Mouse (Mus musculus): ENCODE results near the gene Spsb2.

- TF ChIP-seq CTCF (IDR thresholded peaks at IDR 0.05; ENCODE audit: low read depth, low read length) (no peak), TAL1 (conservative IDR thresholded peaks at IDR 0.05; ENCODE audit: low read depth, low read length) (no peak), GATA2 (IDR thresholded peaks at IDR 0.05; ENCODE audit: borderline replicate concordance, low read depth, low read length) (no peak), GATA1 (IDR thresholded peaks at IDR 0.05; ENCODE audit: borderline replicate concordance, low read length) (no peak), POLR2AphosphoS5 (IDR thresholded peaks at IDR 0.05; ENCODE audit: insufficient replicate concordance, low read depth, low read length) (no peak)
Observed at GRCm38 (mm10) chr6:124817563-124817962, 9.1 kb downstream of the Spsb2 start.
